Mouse (Mus musculus) midbrain, embryonic 14.5 days (tissue): ENCODE data around the gene Cst3. TPM values are rescaled to one million over a fixed set of nuclear protein-coding genes. Genes with fewer than 3 reads are reported as not detected.
A peak's percentile ranks its signal among the peaks of the same experiment; 100 is the strongest.

Source experiments
- ATAC-seq: fragments of 200-750 bp; cut with Nextera tagmentation; 2 replicates; pipeline ENCODE4 v1.8.0; 2017; ENCODE audit warnings: moderate number of reproducible peaks, moderate library complexity; ENCODE audit not compliant: low FRiP score, low TSS enrichment
- DNase-seq: peaks from one replicate; pipeline ENCODE4 v3.0.0-alpha.2; 2015
- H3K27ac ChIP-seq: fragments of 300-500 bp; sonication (generic); replicated peaks from 2 replicates; pipeline ENCODE4 v1.5.1; 2014; ENCODE audit warnings: mild to moderate bottlenecking, low read depth, low read length, moderate library complexity
- H3K27me3 ChIP-seq: fragments of 300-500 bp; sonication (generic); 2 replicates; pipeline ENCODE4 v1.6.1; 2014; ENCODE audit warnings: low read length, control low read depth, mixed read lengths; ENCODE audit not compliant: control insufficient read depth, insufficient read depth
- H3K36me3 ChIP-seq: fragments of 300-500 bp; sonication (generic); 2 replicates; pipeline ENCODE4 v1.6.1; 2014; ENCODE audit warnings: low read length, control low read depth; ENCODE audit not compliant: control insufficient read depth, insufficient read depth
- H3K4me1 ChIP-seq: fragments of 300-500 bp; sonication (generic); 2 replicates; pipeline ENCODE4 v1.6.1; 2014; ENCODE audit warnings: mild to moderate bottlenecking, antibody characterized with exemption, low read length, control low read depth; ENCODE audit not compliant: control insufficient read depth, insufficient read depth
- H3K4me2 ChIP-seq: fragments of 300-500 bp; sonication (generic); 2 replicates; pipeline ENCODE4 v1.6.1; 2014; ENCODE audit warnings: mild to moderate bottlenecking, low read length, moderate library complexity
- H3K4me3 ChIP-seq: fragments of 300-500 bp; sonication (generic); replicated peaks from 2 replicates; pipeline ENCODE4 v1.5.1; 2014; ENCODE audit warnings: low read depth, low read length
- H3K9ac ChIP-seq: fragments of 300-500 bp; sonication (generic); replicated peaks from 2 replicates; pipeline ENCODE4 v1.6.1; 2014; ENCODE audit warnings: mild to moderate bottlenecking, low read length, moderate library complexity
- H3K9me3 ChIP-seq: fragments of 300-500 bp; sonication (generic); 2 replicates; pipeline ENCODE4 v1.6.1; 2016; ENCODE audit warnings: low read length, control low read depth, mixed read lengths; ENCODE audit not compliant: control insufficient read depth
- WGBS: fragments of 180-500 bp; shearing (Covaris S2); extraction: QIAGEN DNeasy Blood & Tissue Kit; methylation state at CpG from one replicate; pipeline ENCODE4 v1.1.7; 2014; 5-methylcytosine and 5-hydroxymethylcytosine counted together
- polyA plus RNA-seq: library from polyadenylated mRNA; unstranded; fragments of >200 nt; fragmentation: Nextera tagmentation; extraction: Ambion mirVana; gene quantifications from 2 replicates; pipeline ENCODE4 v1.2.1, GENCODE M21; 2014

The Cst3 gene
- polyA plus RNA-seq, 1 experiment from 2014 or later: 525 TPM

DNA sequence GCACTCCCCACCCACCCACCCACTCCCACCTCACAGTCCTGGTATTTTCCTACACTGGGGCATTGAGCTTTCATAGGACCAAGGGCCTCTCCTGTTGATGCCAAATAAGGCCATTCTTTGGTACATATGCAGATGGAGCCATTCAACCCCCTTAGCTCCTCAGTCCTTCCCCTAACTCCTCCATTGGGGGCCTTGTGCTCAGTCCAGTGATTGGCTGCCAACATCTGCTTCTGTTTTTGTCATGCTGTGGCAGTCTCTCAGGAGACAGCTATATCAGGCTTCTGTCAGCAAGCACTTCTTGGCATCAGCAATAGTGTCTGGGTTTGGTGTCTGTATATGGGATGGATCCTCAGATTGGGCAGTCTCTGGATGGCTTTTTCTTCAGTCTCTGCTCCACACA lies 9.2 kb upstream of the Cst3 start:
- ATAC-seq (no peak), DNase-seq (no peak)
- no peak overlapping the region for H3K4me2 ChIP-seq
- 0 out of 2 replicates have a peak, but pooled peaks cover 3% of the 10 kb centered on the region for H3K4me1 ChIP-seq
- H3K27ac ChIP-seq: no peak overlapping the region
- H3K27me3 ChIP-seq: no peaks in the 10 kb centered on the region
- no peak overlapping the region for H3K9ac ChIP-seq
- no peaks in the 10 kb centered on the region for H3K9me3 ChIP-seq
- no peak overlapping the region for H3K4me3 ChIP-seq
- H3K36me3 ChIP-seq: no peaks in the 10 kb centered on the region

DNA sequence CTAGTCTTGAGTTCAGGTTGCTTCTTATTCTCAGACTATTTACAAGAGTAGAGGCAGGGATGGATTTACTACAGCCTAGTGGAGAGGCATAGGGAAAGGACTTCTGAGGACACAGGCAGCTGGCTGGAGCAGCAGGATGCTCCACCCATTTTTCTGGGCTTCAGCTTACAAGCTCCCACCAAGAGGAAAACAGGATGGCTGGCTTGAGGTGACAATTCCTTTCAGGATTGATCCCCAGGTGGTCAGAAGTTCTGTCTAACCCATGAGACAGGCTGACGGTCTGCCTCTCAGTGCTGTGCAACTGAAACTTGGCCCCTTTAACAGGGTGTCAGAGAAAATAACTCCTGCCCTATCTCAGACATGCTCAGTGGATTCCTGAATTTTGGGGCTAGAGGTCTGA lies 3.7 kb upstream of the Cst3 start:
- Histone ChIP-seq H3K9me3 (no peaks in the 10 kb centered on the region), H3K36me3 (no peaks in the 10 kb centered on the region), H3K4me2 (no peak overlapping the region), H3K9ac (no peak overlapping the region), H3K4me1 (peaks cover 7% of the 10 kb centered on the region), H3K27ac (no peak overlapping the region), H3K4me3 (no peak overlapping the region), H3K27me3 (no peaks in the 10 kb centered on the region)
- DNase-seq (no peak), ATAC-seq (no peak)
- 50% methylated on average over 1 of the region's 1 CpGs for WGBS

DNA sequence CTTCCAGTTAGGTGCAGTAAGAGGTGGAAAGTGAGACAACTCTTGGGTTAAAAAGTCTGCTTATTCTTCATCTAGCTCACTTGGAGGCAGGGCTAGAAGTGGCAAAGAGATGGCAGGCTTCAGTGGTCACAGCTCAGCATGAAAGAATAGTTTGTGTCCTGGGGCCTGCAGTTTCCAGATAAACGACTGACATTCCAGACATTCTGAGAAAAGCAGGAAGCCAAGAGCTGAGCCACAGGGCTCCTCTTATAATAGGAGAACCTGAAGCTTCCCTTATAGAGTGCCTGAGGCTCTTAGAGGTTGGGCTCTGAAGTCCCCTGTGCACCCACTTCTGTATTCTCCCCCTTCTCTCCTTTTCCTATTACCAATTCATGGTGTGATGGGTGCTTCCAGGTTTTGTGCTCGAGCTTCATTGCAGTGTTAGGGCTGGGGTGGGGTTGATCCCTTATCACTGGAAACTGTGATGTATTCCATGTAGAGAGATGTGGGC lies 3.2 kb upstream of the Cst3 start:
- Histone ChIP-seq H3K27ac (no peak overlapping the region), H3K36me3 (no peaks in the 10 kb centered on the region), H3K4me3 (no peak overlapping the region), H3K9ac (no peak overlapping the region), H3K27me3 (no peaks in the 10 kb centered on the region), H3K9me3 (no peaks in the 10 kb centered on the region), H3K4me1 (peaks cover 12% of the 10 kb centered on the region), H3K4me2 (no peak overlapping the region)
- ATAC-seq (no peak), DNase-seq (no peak)
- 14% methylated on average over 2 of the region's 2 CpGs for WGBS

DNA sequence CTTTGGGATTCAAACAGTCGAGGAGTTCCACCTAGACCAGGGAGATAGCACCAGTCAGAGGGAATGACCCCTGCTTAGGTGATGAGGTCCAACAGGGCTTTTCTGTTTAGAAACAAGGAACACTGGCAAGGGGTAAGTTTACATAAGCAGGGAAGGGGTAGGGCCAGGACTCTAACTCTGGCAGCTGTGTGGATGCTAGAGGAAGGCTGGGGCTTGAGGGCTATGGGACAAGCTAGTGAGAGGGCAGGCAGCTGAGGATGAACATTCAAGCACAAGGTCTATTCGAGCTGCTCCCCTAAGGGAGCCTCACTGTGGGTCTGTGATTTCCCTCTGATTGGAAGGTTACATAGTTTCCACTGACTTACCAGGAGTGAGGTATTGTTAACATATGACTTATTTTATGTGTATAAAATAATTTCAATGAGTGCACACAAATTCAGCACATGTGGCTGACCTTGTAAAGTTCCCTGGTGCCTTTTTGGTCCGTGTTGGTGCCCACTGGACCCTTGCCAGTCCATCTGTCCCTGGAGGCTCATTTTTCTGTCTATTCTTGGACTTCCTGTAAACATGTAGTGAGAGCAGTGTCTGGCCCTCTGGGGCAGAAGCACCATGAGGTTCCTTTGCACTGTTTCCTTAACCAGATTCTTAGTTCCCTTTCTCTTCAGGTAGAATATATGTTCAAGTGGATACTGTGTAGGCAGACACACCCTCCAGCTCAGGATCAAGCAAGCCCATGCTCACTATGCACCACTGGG lies 1.7 kb upstream of the Cst3 start:
- no peaks in the 10 kb centered on the region for H3K9me3 ChIP-seq
- no peak overlapping the region for H3K4me3 ChIP-seq
- H3K4me2 ChIP-seq: no peak overlapping the region
- H3K27me3 ChIP-seq: no peaks in the 10 kb centered on the region
- no peak for ATAC-seq
- 70% methylated on average over 3 of the region's 3 CpGs for WGBS
- no peak overlapping the region for H3K9ac ChIP-seq
- no peak overlapping the region for H3K27ac ChIP-seq
- peaks cover 26% of the 10 kb centered on the region for H3K4me1 ChIP-seq
- DNase-seq: no peak
- peaks cover 7% of the 10 kb centered on the region for H3K36me3 ChIP-seq

DNA sequence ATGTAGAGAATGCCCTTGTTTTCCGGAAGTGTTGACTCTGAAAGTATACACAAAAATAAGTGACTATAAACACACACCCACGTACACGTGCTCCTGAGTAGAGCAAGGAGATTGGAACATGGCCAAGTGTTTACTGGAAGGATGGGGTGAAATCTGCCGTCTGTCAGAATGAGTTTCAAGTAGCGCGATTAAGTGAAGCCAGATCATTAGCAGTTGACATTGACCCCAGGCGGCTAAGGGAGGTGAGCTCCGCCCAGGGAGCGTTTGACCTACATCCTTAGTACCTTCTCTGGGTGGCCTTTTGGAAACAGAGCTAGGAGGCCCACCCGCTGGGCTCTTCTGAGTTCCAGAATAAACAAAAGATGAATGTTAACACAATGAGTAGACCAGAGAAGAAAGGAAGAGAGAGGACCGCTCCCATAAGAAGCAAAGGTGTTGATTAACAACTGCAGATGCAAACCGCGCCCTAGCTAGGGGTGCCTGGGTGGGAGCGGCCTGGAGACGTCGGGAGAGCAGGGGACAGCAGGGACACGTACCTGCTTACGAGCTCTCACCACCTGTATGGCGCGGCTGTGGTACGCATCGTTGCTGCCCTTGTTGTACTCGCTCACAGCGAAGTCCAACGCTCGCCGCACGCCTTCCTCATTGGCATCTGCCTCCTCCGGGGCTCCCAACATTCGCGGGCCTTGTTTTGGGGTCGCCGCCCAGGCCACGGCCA lies 716 bp downstream of the Cst3 start:
- Histone ChIP-seq H3K4me3 (peak overlapping the region; percentile 93), H3K4me1 (peaks cover 26% of the 10 kb centered on the region), H3K36me3 (peaks cover 24% of the 10 kb centered on the region), H3K4me2 (peak overlapping the region; percentile 86), H3K9ac (peak overlapping the region; percentile 88), H3K9me3 (no peaks in the 10 kb centered on the region), H3K27me3 (no peaks in the 10 kb centered on the region), H3K27ac (peak overlapping the region; percentile 85)
- DNase-seq: peak; percentile 63
- ATAC-seq: peak; percentile 77
- WGBS: 1% methylated on average over 34 of the region's 34 CpGs

DNA sequence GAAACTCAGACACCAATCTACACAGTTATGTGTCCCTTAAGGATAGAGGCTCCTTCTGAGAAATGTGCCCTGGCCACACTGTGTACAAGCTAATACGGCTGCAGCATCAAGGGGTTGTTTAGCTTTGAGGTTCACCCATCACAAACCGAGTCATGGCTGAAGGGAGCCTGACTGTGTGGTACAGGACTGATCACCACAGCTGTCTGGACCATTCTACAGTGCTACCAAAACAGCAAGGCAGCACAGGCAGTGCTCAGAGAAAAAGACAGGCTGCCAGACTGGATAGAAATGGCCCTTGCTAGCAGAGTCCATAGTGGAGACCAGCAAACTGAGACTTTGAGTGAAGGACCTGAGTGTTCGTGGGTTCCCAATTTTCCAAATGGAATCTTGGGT lies 1.3 kb downstream of the Cst3 start:
- peak overlapping the region; percentile 93 for H3K4me3 ChIP-seq
- H3K4me1 ChIP-seq: peaks cover 26% of the 10 kb centered on the region
- peak overlapping the region; percentile 86 for H3K4me2 ChIP-seq
- H3K9me3 ChIP-seq: no peaks in the 10 kb centered on the region
- ATAC-seq: no peak
- H3K9ac ChIP-seq: peak overlapping the region; percentile 88
- no peak for DNase-seq
- H3K36me3 ChIP-seq: peaks cover 24% of the 10 kb centered on the region
- 53% methylated on average over 3 of the region's 3 CpGs for WGBS
- H3K27ac ChIP-seq: no peak overlapping the region
- H3K27me3 ChIP-seq: no peaks in the 10 kb centered on the region

DNA sequence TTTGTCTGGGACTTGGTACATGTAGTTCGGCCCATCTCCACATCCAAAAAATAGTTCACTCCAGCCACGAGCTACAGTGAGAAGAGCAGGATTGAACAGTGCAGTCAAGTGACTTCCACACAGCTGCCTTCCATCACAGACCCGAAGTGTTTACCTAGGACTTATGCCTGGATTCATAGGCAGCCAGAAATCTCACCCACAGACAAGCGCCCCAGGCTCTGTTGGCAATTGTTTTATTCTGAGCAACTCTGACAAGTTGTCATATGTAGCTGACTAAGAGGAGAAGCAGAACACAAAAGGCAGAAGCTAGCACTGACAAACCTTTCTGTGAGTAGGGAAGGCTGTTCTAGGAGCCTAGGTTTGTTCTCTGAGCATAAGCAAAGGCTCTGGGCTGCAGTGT lies 2.6 kb downstream of the Cst3 start:
- peak overlapping the region; percentile 88; the same call in 1 of the 2 replicates for H3K9ac ChIP-seq
- H3K4me2 ChIP-seq: peak overlapping the region; percentile 86
- 85% methylated on average over 4 of the region's 4 CpGs for WGBS

DNA sequence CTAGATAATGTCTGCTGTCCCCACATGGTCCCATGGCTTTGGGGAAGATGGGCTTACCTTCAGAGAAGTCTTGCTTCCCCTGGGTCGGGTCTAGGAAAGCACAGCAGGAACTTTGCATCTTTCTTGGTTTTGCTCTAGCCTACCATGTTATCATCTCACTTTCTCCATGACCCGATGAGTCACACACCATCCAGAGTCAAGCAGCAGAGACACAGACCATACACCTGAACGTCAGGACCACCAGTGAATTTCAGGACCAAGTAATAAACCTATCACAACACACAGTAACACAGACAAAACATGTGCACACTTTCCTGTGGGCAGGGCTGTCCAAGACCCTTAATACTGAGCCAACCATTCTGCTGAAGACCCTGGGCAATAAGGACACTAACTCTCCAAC lies 5.0 kb downstream of the Cst3 start:
- DNase-seq (no peak), ATAC-seq (no peak)
- H3K9me3 ChIP-seq: no peaks in the 10 kb centered on the region
- WGBS: 98% methylated on average over 3 of the region's 3 CpGs
- H3K4me3 ChIP-seq: no peak overlapping the region
- H3K4me1 ChIP-seq: peaks cover 24% of the 10 kb centered on the region
- peaks cover 24% of the 10 kb centered on the region for H3K36me3 ChIP-seq
- no peak overlapping the region for H3K27ac ChIP-seq
- H3K9ac ChIP-seq: no peak overlapping the region
- H3K4me2 ChIP-seq: no peak overlapping the region
- no peaks in the 10 kb centered on the region for H3K27me3 ChIP-seq

More for the DNA sequence above, 2.6 kb downstream of the Cst3 start:
- H3K4me3 ChIP-seq: peak overlapping the region; percentile 93
- no peaks in the 10 kb centered on the region for H3K27me3 ChIP-seq
- peaks cover 24% of the 10 kb centered on the region for H3K36me3 ChIP-seq
- H3K27ac ChIP-seq: no peak overlapping the region
- H3K4me1 ChIP-seq: peaks cover 26% of the 10 kb centered on the region
- no peaks in the 10 kb centered on the region for H3K9me3 ChIP-seq
- ATAC-seq (no peak), DNase-seq (peak; percentile 8)
